Mouse (Mus musculus): ENCODE data around the gene Fgd2. TPM values are rescaled to one million over a fixed set of nuclear protein-coding genes. Genes with fewer than 3 reads are reported as not detected.

Gene Fgd2
- polyA plus RNA-seq, 1 experiment from 2014 or later, result 5.9 TPM

- WGBS, result 35% methylated on average over 8 of the region's 8 CpGs
- H3K4me1 ChIP-seq (replicated peaks), result peaks cover 29% of the 10 kb centered on the region
- H3K27ac ChIP-seq, result no peak overlapping the region
- H3K4me3 ChIP-seq, result no peak overlapping the region
- H3K9me3 ChIP-seq, result no peaks in the 10 kb centered on the region
- no peaks in the 10 kb centered on the region for H3K36me3 ChIP-seq
- no peak for DNase-seq (ENCODE audit: low spot score)
- H3K27me3 ChIP-seq (ENCODE audit: insufficient read depth, poor library complexity, severe bottlenecking), result peaks cover 27% of the 10 kb centered on the region
These were observed 51.2 kb downstream of the Fgd2 start for GRCm38 (mm10) chr17:29411821-29412425.

- WGBS, result 78% methylated on average over 2 of the region's 2 CpGs
- peaks cover 32% of the 10 kb centered on the region for H3K4me1 ChIP-seq (replicated peaks)
- no peak overlapping the region for H3K4me3 ChIP-seq
- no peak overlapping the region for H3K27ac ChIP-seq
- no peaks in the 10 kb centered on the region for H3K9me3 ChIP-seq
- H3K36me3 ChIP-seq, result no peaks in the 10 kb centered on the region
- DNase-seq (ENCODE audit: low spot score), result no peak
- H3K27me3 ChIP-seq (ENCODE audit: insufficient read depth, poor library complexity, severe bottlenecking), result peaks cover 31% of the 10 kb centered on the region
These were observed 53.9 kb downstream of the Fgd2 start for GRCm38 (mm10) chr17:29414566-29414965.

DNA sequence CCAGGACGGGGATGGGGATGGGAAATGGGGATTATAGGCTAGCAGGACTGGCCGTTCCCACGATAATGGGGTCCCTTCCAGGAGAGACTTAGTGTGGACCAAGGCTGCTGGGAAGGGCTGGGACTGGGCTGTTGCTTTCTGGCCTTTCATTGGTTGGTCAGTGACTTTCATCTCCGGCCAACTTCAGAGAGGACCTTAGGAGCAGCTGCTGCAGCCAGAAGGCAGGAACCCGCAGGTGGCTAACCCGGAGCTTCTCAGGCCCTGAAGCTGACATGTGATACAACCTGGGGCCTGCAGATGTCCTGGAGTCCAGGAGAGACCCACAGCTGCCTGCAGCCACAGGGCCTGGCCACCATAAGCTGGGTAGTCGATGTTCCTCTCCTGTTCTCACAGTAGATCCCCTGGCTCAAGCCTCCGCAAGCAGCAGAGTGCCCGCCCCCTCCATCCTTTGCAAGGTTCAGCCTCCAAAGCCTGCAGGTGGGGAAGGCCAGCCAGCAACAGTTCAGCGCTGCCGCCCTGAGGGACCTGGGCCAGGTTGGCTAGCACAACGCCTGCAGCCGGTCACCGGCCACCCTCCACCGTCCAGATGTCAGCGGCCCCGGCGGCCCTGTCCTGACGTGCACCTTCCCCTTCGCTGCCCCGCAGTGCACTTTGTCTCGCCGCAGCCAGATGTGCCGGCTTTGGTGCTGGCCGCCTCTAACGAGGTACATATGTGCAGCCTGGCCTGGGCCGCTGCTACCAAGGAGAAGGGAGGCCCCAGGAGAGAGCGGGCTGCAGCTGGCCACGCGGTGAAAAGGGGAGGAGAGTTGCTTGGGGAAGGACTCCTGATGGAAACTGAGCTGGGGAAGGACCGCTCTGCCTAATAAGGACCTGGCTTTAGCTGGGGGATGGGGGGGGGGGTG lies 55.3 kb downstream of the Fgd2 start:
- H3K27me3 ChIP-seq (ENCODE audit: insufficient read depth, poor library complexity, severe bottlenecking), result peaks cover 31% of the 10 kb centered on the region
- H3K27ac ChIP-seq, result peak overlapping the region; percentile 86

DNA sequence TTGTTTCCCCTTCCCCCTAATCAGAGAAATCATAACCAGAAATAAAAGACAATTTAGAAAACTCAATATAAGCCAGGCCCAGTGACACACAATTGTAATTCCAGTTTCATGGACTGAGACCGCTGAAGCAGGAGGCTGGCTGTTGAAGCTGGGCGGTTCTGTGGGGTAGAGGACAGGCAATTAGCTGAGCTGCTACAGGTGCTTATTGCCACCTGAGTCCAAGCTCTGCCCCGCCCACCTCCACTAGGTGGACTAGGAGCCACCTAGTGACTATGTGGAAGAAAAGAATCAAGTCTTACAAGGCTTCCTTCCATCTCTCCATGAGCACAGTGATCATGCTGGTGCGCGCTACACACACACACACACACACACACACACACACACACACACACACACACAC lies 56.0 kb downstream of the Fgd2 start:
- peak; percentile 26 for DNase-seq (ENCODE audit: low spot score)
- no peaks in the 10 kb centered on the region for H3K36me3 ChIP-seq
- H3K4me3 ChIP-seq, result peak overlapping the region; percentile 44
- H3K4me1 ChIP-seq (replicated peaks), result peaks cover 29% of the 10 kb centered on the region
- no peaks in the 10 kb centered on the region for H3K9me3 ChIP-seq
- peaks cover 26% of the 10 kb centered on the region for H3K27me3 ChIP-seq (ENCODE audit: insufficient read depth, poor library complexity, severe bottlenecking)
- WGBS, result 43% methylated on average over 5 of the region's 5 CpGs
- peak overlapping the region; percentile 86; the same call in 1 of the 2 replicates for H3K27ac ChIP-seq

More for the DNA sequence above, 55.3 kb downstream of the Fgd2 start:
- Histone ChIP-seq H3K4me3 (peak overlapping the region; percentile 44), H3K36me3 (no peaks in the 10 kb centered on the region), H3K9me3 (no peaks in the 10 kb centered on the region), H3K4me1 (replicated peaks) (peaks cover 32% of the 10 kb centered on the region)
- DNase-seq (ENCODE audit: low spot score), result peak; percentile 85
- 9% methylated on average over 31 of the region's 31 CpGs for WGBS

DNA sequence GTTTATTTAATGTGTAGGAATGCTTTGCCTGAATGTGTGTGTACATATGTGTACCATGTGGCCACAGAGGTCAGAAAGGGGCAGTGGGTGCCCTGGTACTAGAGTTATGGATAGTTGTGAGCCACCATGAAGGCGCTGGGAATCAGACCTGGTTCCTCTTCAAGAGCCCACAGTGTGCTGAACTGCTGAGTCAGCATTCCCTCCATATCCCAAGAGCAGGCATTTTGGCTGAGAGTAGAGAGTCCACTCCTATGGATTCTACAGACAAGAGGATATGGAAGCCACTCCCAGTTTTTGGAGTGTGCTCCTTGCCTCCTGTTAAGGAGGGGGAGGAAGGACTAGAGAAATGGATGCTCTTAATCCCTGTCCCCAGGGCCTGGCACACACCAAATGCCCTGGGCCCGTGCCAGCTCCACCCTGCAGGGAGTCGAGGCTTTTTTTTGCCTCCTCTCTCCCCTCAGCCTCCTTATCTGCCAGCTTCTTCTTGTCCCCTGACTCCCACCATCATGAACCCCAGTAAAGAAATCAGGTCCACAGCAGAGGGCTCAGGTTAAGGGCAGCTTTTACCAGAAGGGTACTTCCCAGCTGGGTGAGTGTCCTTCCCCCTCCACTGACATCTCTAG lies 58.2 kb downstream of the Fgd2 start:
- Histone ChIP-seq H3K36me3 (no peaks in the 10 kb centered on the region), H3K27me3 (ENCODE audit: insufficient read depth, poor library complexity, severe bottlenecking) (peaks cover 26% of the 10 kb centered on the region), H3K4me3 (no peak overlapping the region), H3K9me3 (0 out of 2 replicates have a peak, but pooled peaks cover 4% of the 10 kb centered on the region), H3K27ac (no peak overlapping the region), H3K4me1 (replicated peaks) (peaks cover 24% of the 10 kb centered on the region)
- WGBS, result 79% methylated on average over 3 of the region's 3 CpGs
- no peak for DNase-seq (ENCODE audit: low spot score)

DNA sequence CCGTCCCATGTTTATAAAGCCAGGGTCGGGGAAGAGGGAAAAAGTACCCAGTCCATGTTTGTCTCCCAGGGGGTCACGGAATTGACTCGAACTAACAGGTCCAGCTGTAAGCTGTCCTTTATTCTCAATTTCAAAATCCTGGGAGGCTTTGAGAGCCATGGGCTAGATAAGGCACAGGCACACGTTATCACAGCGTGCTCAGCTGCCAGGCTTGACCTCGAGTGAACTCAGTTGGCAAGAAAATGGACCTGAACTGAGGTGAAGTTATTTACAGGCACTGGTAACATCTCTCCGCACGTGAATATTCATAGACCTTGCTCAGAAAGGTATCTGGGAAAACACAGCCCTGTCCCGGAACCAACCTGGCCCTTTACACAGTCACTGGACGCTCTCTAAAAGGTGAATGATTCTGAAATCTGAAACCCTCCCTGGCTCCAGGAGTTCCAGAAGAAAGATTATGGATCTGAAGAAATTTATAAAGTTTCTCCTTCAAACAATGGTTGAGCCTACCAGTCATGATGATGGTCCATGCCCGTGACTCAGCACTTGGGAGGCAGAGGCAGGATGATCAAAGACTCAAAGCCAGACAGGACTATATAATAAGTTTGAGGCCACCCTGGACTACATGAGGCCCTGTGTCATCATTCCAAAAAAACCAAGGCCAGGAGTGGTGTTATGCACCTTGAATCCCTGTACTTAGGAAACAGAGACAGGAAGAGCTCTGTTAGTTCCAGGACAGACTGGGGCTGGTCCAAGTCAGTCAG lies 59.4 kb downstream of the Fgd2 start:
- Histone ChIP-seq H3K27ac (no peak overlapping the region), H3K36me3 (no peaks in the 10 kb centered on the region), H3K27me3 (ENCODE audit: insufficient read depth, poor library complexity, severe bottlenecking) (peaks cover 26% of the 10 kb centered on the region), H3K9me3 (0 out of 2 replicates have a peak, but pooled peaks cover 4% of the 10 kb centered on the region), H3K4me1 (replicated peaks) (peaks cover 22% of the 10 kb centered on the region), H3K4me3 (no peak overlapping the region)
- no peak for DNase-seq (ENCODE audit: low spot score)
- 84% methylated on average over 12 of the region's 12 CpGs for WGBS

DNA sequence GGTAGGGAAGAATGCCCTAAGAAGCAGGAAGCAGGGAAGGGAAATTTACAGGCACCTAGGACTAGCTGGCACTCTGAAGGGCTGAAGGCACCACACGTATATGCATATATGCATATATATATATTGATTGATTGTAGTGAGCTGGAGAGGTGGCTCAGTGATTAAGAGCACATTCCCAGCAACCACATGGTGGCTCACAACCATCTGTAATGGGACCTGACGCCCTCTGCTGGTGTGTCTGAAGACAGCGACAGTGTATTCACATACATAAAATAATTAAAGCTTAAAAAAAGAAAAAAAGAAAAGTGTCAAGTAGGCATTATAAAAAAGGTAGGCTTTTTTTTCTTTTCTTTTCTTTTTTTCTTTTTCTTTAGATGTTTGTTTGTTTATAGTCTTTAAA lies 60.6 kb downstream of the Fgd2 start:
- Histone ChIP-seq H3K27ac (no peak overlapping the region), H3K36me3 (no peaks in the 10 kb centered on the region), H3K4me1 (replicated peaks) (peaks cover 15% of the 10 kb centered on the region), H3K9me3 (0 out of 2 replicates have a peak, but pooled peaks cover 4% of the 10 kb centered on the region), H3K4me3 (no peak overlapping the region), H3K27me3 (ENCODE audit: insufficient read depth, poor library complexity, severe bottlenecking) (peaks cover 15% of the 10 kb centered on the region)
- WGBS, result 74% methylated on average over 3 of the region's 3 CpGs
- DNase-seq (ENCODE audit: low spot score), result no peak

GRCm38 (mm10) chr17:29422337-29422736 lies 61.6 kb downstream of the Fgd2 start:
- H3K4me1 ChIP-seq (replicated peaks), result peaks cover 7% of the 10 kb centered on the region
- 0 out of 2 replicates have a peak, but pooled peaks cover 6% of the 10 kb centered on the region for H3K27me3 ChIP-seq (ENCODE audit: insufficient read depth, poor library complexity, severe bottlenecking)
- no peak overlapping the region for H3K4me3 ChIP-seq
- DNase-seq (ENCODE audit: low spot score), result no peak
- no peak overlapping the region for H3K27ac ChIP-seq
- H3K9me3 ChIP-seq, result 0 out of 2 replicates have a peak, but pooled peaks cover 4% of the 10 kb centered on the region
- no peaks in the 10 kb centered on the region for H3K36me3 ChIP-seq
- WGBS, result 88% methylated on average over 6 of the region's 6 CpGs

DNA sequence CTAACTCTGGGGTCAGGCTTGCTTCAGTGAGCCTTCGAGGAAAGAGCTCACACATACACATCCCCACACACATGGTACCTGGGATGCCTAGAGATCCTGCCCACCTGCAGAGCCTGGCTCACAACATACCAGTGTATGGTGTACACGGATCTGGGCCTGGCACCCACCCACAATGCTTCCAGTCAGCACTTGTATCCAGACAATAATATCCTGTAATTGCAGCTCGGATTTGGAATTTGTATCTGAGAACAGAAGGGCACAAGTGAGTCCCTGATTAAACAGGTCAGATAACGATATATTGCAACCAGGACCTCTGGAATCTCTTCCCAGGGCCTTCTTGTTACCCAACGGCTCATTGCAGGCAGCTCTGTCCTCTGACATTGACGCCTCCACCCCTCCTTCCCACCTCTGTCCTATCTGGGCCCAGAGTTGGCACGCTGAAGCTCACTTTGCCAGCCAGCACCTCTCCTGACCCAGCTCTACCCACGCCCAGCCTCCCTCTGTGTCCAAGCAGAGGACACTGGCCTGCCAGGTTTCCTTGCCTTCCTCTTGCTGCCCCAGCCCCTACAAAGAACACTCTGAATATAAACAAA lies 62.3 kb downstream of the Fgd2 start:
- H3K4me3 ChIP-seq, result no peak overlapping the region
- peaks cover 12% of the 10 kb centered on the region for H3K4me1 ChIP-seq (replicated peaks)
- WGBS, result 83% methylated on average over 8 of the region's 8 CpGs
- DNase-seq (ENCODE audit: low spot score), result no peak
- H3K9me3 ChIP-seq, result 0 out of 2 replicates have a peak, but pooled peaks cover 4% of the 10 kb centered on the region
- 0 out of 2 replicates have a peak, but pooled peaks cover 6% of the 10 kb centered on the region for H3K27me3 ChIP-seq (ENCODE audit: insufficient read depth, poor library complexity, severe bottlenecking)
- peak overlapping the region; percentile 45; the same call in 1 of the 2 replicates for H3K27ac ChIP-seq
- no peaks in the 10 kb centered on the region for H3K36me3 ChIP-seq

- H3K27me3 ChIP-seq (ENCODE audit: insufficient read depth, poor library complexity, severe bottlenecking), result 0 out of 2 replicates have a peak, but pooled peaks cover 1% of the 10 kb centered on the region
These were observed 63.3 kb downstream of the Fgd2 start for GRCm38 (mm10) chr17:29423991-29424390.

DNA sequence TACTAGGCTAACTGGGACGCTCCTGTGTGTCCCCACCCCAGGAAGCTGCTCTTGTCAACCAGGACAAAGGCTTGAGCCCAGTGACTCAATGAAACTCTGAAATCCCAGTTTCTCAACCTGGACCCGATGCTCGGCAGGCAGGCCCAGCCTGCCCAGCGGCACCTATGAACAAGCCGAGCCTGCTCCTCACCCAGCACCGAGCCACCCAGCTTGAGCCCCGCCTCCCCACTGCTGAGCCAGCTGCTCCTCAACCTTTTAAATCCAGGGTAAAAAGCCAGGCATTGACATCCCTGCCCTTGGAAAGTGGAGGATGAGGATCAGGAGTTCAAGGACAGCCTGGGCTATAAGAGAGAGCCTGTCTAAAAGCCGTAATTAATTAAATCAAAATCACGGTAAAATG lies 64.6 kb downstream of the Fgd2 start:
- DNase-seq (ENCODE audit: low spot score), result no peak
- no peak overlapping the region for H3K27ac ChIP-seq
- H3K4me3 ChIP-seq, result no peak overlapping the region
- WGBS, result 62% methylated on average over 9 of the region's 9 CpGs
- H3K9me3 ChIP-seq, result 0 out of 2 replicates have a peak, but pooled peaks cover 4% of the 10 kb centered on the region
- no peaks in the 10 kb centered on the region for H3K27me3 ChIP-seq (ENCODE audit: insufficient read depth, poor library complexity, severe bottlenecking)
- peaks cover 17% of the 10 kb centered on the region for H3K4me1 ChIP-seq (replicated peaks)
- H3K36me3 ChIP-seq, result no peaks in the 10 kb centered on the region

More at GRCm38 (mm10) chr17:29423991-29424390, 63.3 kb downstream of the Fgd2 start:
- H3K36me3 ChIP-seq, result no peaks in the 10 kb centered on the region
- no peak overlapping the region for H3K4me3 ChIP-seq
- peaks cover 17% of the 10 kb centered on the region for H3K4me1 ChIP-seq (replicated peaks)
- H3K9me3 ChIP-seq, result 0 out of 2 replicates have a peak, but pooled peaks cover 4% of the 10 kb centered on the region
- H3K27ac ChIP-seq, result no peak overlapping the region
- no peak for DNase-seq (ENCODE audit: low spot score)
- 85% methylated on average over 2 of the region's 2 CpGs for WGBS

DNA sequence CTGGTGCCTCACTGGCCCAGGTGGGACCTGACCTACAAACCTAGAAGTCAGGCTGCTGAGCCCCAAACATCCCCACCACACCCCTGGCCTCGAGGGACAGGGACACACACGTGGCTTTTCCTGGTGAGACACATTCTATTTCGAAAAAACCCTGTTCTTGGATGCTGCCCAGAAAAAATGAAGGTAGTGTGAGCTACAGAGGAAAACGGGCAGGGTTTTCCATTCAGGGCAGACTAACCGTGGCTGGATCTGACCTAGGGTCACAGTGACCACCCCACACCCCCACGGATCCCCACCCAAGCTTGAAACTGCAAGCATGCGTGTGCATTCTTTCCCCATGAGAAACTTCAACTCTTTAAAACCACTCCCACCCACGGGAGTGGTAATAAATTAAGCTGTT lies 67.5 kb downstream of the Fgd2 start:
- Histone ChIP-seq H3K4me3 (no peak overlapping the region), H3K27me3 (ENCODE audit: insufficient read depth, poor library complexity, severe bottlenecking) (no peaks in the 10 kb centered on the region), H3K4me1 (replicated peaks) (peaks cover 34% of the 10 kb centered on the region), H3K36me3 (no peaks in the 10 kb centered on the region), H3K9me3 (0 out of 2 replicates have a peak, but pooled peaks cover 3% of the 10 kb centered on the region), H3K27ac (peak overlapping the region; percentile 54; the same call in 1 of the 2 replicates)
- WGBS, result 34% methylated on average over 8 of the region's 8 CpGs
- DNase-seq (ENCODE audit: low spot score), result no peak

Measured in hindbrain, embryonic 10.5 days (tissue).